Mouse (Mus musculus): ENCODE measurements around the gene Hs6st1. TPM values are rescaled to one million over a fixed set of nuclear protein-coding genes. Genes with fewer than 3 reads are reported as not detected.
A peak's percentile ranks its signal among the peaks of the same experiment; 100 is the strongest.

The Hs6st1 gene
- polyA plus RNA-seq, 1 experiment from 2014 or later, result 15.0 TPM

DNA sequence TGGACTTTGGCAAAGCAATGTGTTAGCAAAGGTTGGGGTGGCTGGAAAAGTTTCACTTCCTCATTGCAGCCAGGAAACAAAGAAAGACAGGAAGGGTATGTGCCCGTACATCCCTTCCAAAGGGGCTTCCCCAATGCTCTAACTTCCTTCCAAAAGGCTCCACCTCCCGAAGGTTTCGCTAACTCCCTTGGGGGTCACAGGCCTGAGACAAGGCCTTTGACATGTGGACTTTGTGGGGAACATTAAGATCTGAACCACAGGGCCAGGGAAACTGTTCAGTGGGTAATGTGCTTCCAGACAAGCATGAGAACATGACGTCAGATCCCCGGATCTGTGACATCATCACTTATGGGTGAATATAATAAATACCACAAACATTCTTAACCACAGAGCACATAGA lies 15.5 kb upstream of the Hs6st1 start:
- no peak overlapping the region for H3K9ac ChIP-seq (ENCODE audit: low read depth, low read length)

DNA sequence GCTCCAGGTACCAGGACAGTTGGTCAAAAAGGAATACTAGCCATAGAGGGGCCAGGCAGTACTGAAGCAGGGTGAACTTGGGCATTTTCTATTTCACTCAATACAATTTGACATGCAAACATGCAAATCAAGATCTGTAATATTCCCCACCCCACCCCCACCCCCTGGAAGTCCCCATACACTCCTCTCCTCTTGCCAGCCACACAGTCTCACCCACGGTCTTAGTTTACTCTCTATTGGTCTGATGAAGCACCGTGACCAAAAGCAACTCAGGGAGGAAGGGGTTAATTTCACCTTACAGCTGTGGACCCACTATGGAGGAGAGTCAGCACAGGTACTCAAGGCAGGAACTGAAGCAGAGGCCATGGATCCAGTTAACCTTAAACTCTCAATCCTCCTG lies 14.6 kb upstream of the Hs6st1 start:
- H3K27ac ChIP-seq (ENCODE audit: low read depth, low read length), result no peak overlapping the region
- no peaks in the 10 kb centered on the region for H3K9me3 ChIP-seq (ENCODE audit: control insufficient read depth, low read length)
- DNase-seq (ENCODE audit: low spot score), result no peak
- H3K27me3 ChIP-seq (replicated peaks; ENCODE audit: control insufficient read depth, insufficient read depth, low read length), result no peaks in the 10 kb centered on the region
- ATAC-seq (replicated peaks; ENCODE audit: low FRiP score), result no peak
- peaks cover 2% of the 10 kb centered on the region for H3K4me1 ChIP-seq (replicated peaks; ENCODE audit: control insufficient read depth, insufficient read depth, low read length)
- H3K4me2 ChIP-seq, result no peak overlapping the region
- H3K9ac ChIP-seq (ENCODE audit: low read depth, low read length), result no peak overlapping the region
- H3K4me3 ChIP-seq (ENCODE audit: low read depth, low read length), result no peak overlapping the region
- WGBS, result 92% methylated on average over 2 of the region's 2 CpGs
- no peaks in the 10 kb centered on the region for H3K36me3 ChIP-seq (ENCODE audit: control insufficient read depth, insufficient read depth, low read length)

More for the DNA sequence above, 15.5 kb upstream of the Hs6st1 start:
- H3K4me2 ChIP-seq, result no peak overlapping the region
- no peak overlapping the region for H3K27ac ChIP-seq (ENCODE audit: low read depth, low read length)
- ATAC-seq (replicated peaks; ENCODE audit: low FRiP score), result no peak
- no peak for DNase-seq (ENCODE audit: low spot score)
- H3K9me3 ChIP-seq (ENCODE audit: control insufficient read depth, low read length), result no peaks in the 10 kb centered on the region
- no peaks in the 10 kb centered on the region for H3K36me3 ChIP-seq (ENCODE audit: control insufficient read depth, insufficient read depth, low read length)
- no peaks in the 10 kb centered on the region for H3K27me3 ChIP-seq (replicated peaks; ENCODE audit: control insufficient read depth, insufficient read depth, low read length)
- WGBS, result 71% methylated on average over 5 of the region's 5 CpGs
- H3K4me1 ChIP-seq (replicated peaks; ENCODE audit: control insufficient read depth, insufficient read depth, low read length), result peaks cover 2% of the 10 kb centered on the region
- no peak overlapping the region for H3K4me3 ChIP-seq (ENCODE audit: low read depth, low read length)

GRCm38 (mm10) chr1:36054182-36054966 lies 13.8 kb upstream of the Hs6st1 start:
- DNase-seq (ENCODE audit: low spot score) (peak; percentile 32), ATAC-seq (replicated peaks; ENCODE audit: low FRiP score) (peak; percentile 88)
- Histone ChIP-seq H3K4me2 (no peak overlapping the region), H3K36me3 (ENCODE audit: control insufficient read depth, insufficient read depth, low read length) (no peaks in the 10 kb centered on the region), H3K9me3 (ENCODE audit: control insufficient read depth, low read length) (no peaks in the 10 kb centered on the region), H3K27me3 (replicated peaks; ENCODE audit: control insufficient read depth, insufficient read depth, low read length) (no peaks in the 10 kb centered on the region), H3K4me1 (replicated peaks; ENCODE audit: control insufficient read depth, insufficient read depth, low read length) (peaks cover 2% of the 10 kb centered on the region), H3K9ac (ENCODE audit: low read depth, low read length) (no peak overlapping the region), H3K27ac (ENCODE audit: low read depth, low read length) (0 out of 2 replicates have a peak overlapping the region, but pooled peaks have one; percentile 6), H3K4me3 (ENCODE audit: low read depth, low read length) (no peak overlapping the region)
- 45% methylated on average over 9 of the region's 9 CpGs for WGBS

- Histone ChIP-seq H3K9me3 (ENCODE audit: control insufficient read depth, low read length) (no peaks in the 10 kb centered on the region), H3K27me3 (replicated peaks; ENCODE audit: control insufficient read depth, insufficient read depth, low read length) (no peaks in the 10 kb centered on the region), H3K36me3 (ENCODE audit: control insufficient read depth, insufficient read depth, low read length) (no peaks in the 10 kb centered on the region), H3K4me2 (no peak overlapping the region), H3K4me1 (replicated peaks; ENCODE audit: control insufficient read depth, insufficient read depth, low read length) (peaks cover 2% of the 10 kb centered on the region), H3K27ac (ENCODE audit: low read depth, low read length) (0 out of 2 replicates have a peak overlapping the region, but pooled peaks have one; percentile 6), H3K4me3 (ENCODE audit: low read depth, low read length) (no peak overlapping the region), H3K9ac (ENCODE audit: low read depth, low read length) (no peak overlapping the region)
- WGBS, result 83% methylated on average over 7 of the region's 7 CpGs
- DNase-seq (ENCODE audit: low spot score), result no peak
- no peak; the same call in 1 of the 2 replicates for ATAC-seq (replicated peaks; ENCODE audit: low FRiP score)
Observed at GRCm38 (mm10) chr1:36054967-36055357, 13.2 kb upstream of the Hs6st1 start.

DNA sequence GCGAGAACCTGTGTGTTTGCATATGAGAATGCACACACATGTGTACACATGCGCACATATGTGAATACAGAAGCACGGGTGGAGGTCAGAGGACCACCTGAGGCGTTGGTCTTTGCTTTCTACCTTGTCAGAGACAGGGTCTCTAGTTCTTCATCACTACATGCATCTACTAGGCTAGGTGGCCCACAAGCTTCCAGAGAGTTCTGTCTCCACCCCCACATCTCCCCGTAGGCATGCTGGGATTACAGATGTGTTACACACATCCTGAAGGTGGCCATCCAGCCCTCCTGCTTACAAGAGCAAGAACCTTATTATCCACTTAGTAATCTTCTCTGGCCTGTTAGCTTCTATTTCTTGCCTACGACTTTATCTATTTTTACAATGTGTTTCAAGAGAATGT lies 8.8 kb upstream of the Hs6st1 start:
- Histone ChIP-seq H3K4me1 (replicated peaks; ENCODE audit: control insufficient read depth, insufficient read depth, low read length) (peaks cover 10% of the 10 kb centered on the region), H3K27ac (ENCODE audit: low read depth, low read length) (no peak overlapping the region), H3K27me3 (replicated peaks; ENCODE audit: control insufficient read depth, insufficient read depth, low read length) (no peaks in the 10 kb centered on the region; the same call in 1 of the 2 replicates), H3K9me3 (ENCODE audit: control insufficient read depth, low read length) (no peaks in the 10 kb centered on the region), H3K4me3 (ENCODE audit: low read depth, low read length) (no peak overlapping the region), H3K9ac (ENCODE audit: low read depth, low read length) (no peak overlapping the region), H3K4me2 (no peak overlapping the region), H3K36me3 (ENCODE audit: control insufficient read depth, insufficient read depth, low read length) (no peaks in the 10 kb centered on the region)
- no peak for DNase-seq (ENCODE audit: low spot score)
- 77% methylated on average over 6 of the region's 6 CpGs for WGBS
- ATAC-seq (replicated peaks; ENCODE audit: low FRiP score), result no peak

- Histone ChIP-seq H3K9ac (ENCODE audit: low read depth, low read length) (no peak overlapping the region), H3K36me3 (ENCODE audit: control insufficient read depth, insufficient read depth, low read length) (no peaks in the 10 kb centered on the region), H3K4me1 (replicated peaks; ENCODE audit: control insufficient read depth, insufficient read depth, low read length) (peaks cover 12% of the 10 kb centered on the region), H3K9me3 (ENCODE audit: control insufficient read depth, low read length) (no peaks in the 10 kb centered on the region), H3K4me3 (ENCODE audit: low read depth, low read length) (no peak overlapping the region), H3K27ac (ENCODE audit: low read depth, low read length) (no peak overlapping the region), H3K4me2 (no peak overlapping the region), H3K27me3 (replicated peaks; ENCODE audit: control insufficient read depth, insufficient read depth, low read length) (no peaks in the 10 kb centered on the region; the same call in 1 of the 2 replicates)
- 51% methylated on average over 13 of the region's 13 CpGs for WGBS
- DNase-seq (ENCODE audit: low spot score) (peak; percentile 27), ATAC-seq (replicated peaks; ENCODE audit: low FRiP score) (no peak)
Observed at GRCm38 (mm10) chr1:36059959-36060953, 7.9 kb upstream of the Hs6st1 start.

- Histone ChIP-seq H3K9me3 (ENCODE audit: control insufficient read depth, low read length) (no peaks in the 10 kb centered on the region), H3K4me2 (no peak overlapping the region), H3K4me3 (ENCODE audit: low read depth, low read length) (no peak overlapping the region), H3K27me3 (replicated peaks; ENCODE audit: control insufficient read depth, insufficient read depth, low read length) (no peaks in the 10 kb centered on the region; the same call in 1 of the 2 replicates), H3K4me1 (replicated peaks; ENCODE audit: control insufficient read depth, insufficient read depth, low read length) (peaks cover 19% of the 10 kb centered on the region), H3K9ac (ENCODE audit: low read depth, low read length) (no peak overlapping the region), H3K36me3 (ENCODE audit: control insufficient read depth, insufficient read depth, low read length) (no peaks in the 10 kb centered on the region), H3K27ac (ENCODE audit: low read depth, low read length) (no peak overlapping the region)
- WGBS, result 81% methylated on average over 11 of the region's 11 CpGs
- DNase-seq (ENCODE audit: low spot score) (peak; percentile 22), ATAC-seq (replicated peaks; ENCODE audit: low FRiP score) (no peak)
Observed at GRCm38 (mm10) chr1:36061211-36061915, 6.8 kb upstream of the Hs6st1 start.

Data from liver, embryonic 11.5 days (tissue).